Mouse (Mus musculus): ENCODE results near the gene Ccr5.

The Ccr5 gene

GRCm38 (mm10) chr9:124143678-124144077 is 22.3 kb downstream of the Ccr5 start:
- no peak for DNase-seq

- no peak for DNase-seq
Measured at GRCm38 (mm10) chr9:124146307-124146706, 25.0 kb downstream of the Ccr5 start.

All from layer of hippocampus, adult 9-11 months (tissue).